Mouse (Mus musculus): Measurements from ENCODE around the gene Pfdn4.
"Not testable (repeated sequence)": the region's sequence is repeated elsewhere in the genome, so short reads cannot be mapped to it uniquely, and the experiment has no call there.

Pfdn4 gene

GRCm38 (mm10) chr2:170496154-170496930 lies at the start of gene Pfdn4:
TSS of gene Pfdn4 (plus strand) at chr2:170496428.
- no peak for DNase-seq (ENCODE audit: low read depth)

- DNase-seq (ENCODE audit: low read depth): no peak
Observed at GRCm38 (mm10) chr2:170446843-170447383, 49.3 kb upstream of the Pfdn4 start.

- DNase-seq (ENCODE audit: low read depth): no peak
Observed at GRCm38 (mm10) chr2:170447651-170448050, 48.6 kb upstream of the Pfdn4 start.

GRCm38 (mm10) chr2:170450933-170451332 lies 45.3 kb upstream of the Pfdn4 start:
- DNase-seq (ENCODE audit: low read depth): peak; percentile 45

- DNase-seq (ENCODE audit: low read depth): not testable (repeated sequence)
Observed at GRCm38 (mm10) chr2:170453809-170454208, 42.4 kb upstream of the Pfdn4 start.

GRCm38 (mm10) chr2:170459183-170459582 lies 37.0 kb upstream of the Pfdn4 start:
- no peak for DNase-seq (ENCODE audit: low read depth)

GRCm38 (mm10) chr2:170459805-170460204 lies 36.4 kb upstream of the Pfdn4 start:
- DNase-seq (ENCODE audit: low read depth): no peak

GRCm38 (mm10) chr2:170461652-170462051 lies 34.6 kb upstream of the Pfdn4 start:
- DNase-seq (ENCODE audit: low read depth): no peak

- DNase-seq (ENCODE audit: low read depth): no peak
Observed at GRCm38 (mm10) chr2:170464817-170465216, 31.4 kb upstream of the Pfdn4 start.

GRCm38 (mm10) chr2:170468009-170468408 lies 28.2 kb upstream of the Pfdn4 start:
- no peak for DNase-seq (ENCODE audit: low read depth)

- DNase-seq (ENCODE audit: low read depth): peak; percentile 83
Observed at GRCm38 (mm10) chr2:170469616-170470308, 26.5 kb upstream of the Pfdn4 start.

- no peak for DNase-seq (ENCODE audit: low read depth)
Observed at GRCm38 (mm10) chr2:170470591-170470990, 25.6 kb upstream of the Pfdn4 start.

GRCm38 (mm10) chr2:170474125-170474524 lies 22.1 kb upstream of the Pfdn4 start:
- no peak for DNase-seq (ENCODE audit: low read depth)

GRCm38 (mm10) chr2:170475164-170475563 lies 21.1 kb upstream of the Pfdn4 start:
- DNase-seq (ENCODE audit: low read depth): no peak

- DNase-seq (ENCODE audit: low read depth): no peak
Observed at GRCm38 (mm10) chr2:170476215-170476614, 20.0 kb upstream of the Pfdn4 start.

- no peak for DNase-seq (ENCODE audit: low read depth)
Observed at GRCm38 (mm10) chr2:170476643-170477042, 19.6 kb upstream of the Pfdn4 start.

GRCm38 (mm10) chr2:170482019-170482540 lies 14.1 kb upstream of the Pfdn4 start:
- no peak for DNase-seq (ENCODE audit: low read depth)

- DNase-seq (ENCODE audit: low read depth): no peak
Observed at GRCm38 (mm10) chr2:170483914-170484313, 12.3 kb upstream of the Pfdn4 start.

GRCm38 (mm10) chr2:170487202-170487601 lies 9.0 kb upstream of the Pfdn4 start:
- DNase-seq (ENCODE audit: low read depth): no peak

GRCm38 (mm10) chr2:170487890-170488502 lies 8.2 kb upstream of the Pfdn4 start:
- no peak for DNase-seq (ENCODE audit: low read depth)

- no peak for DNase-seq (ENCODE audit: low read depth)
Observed at GRCm38 (mm10) chr2:170494784-170495710, 1.2 kb upstream of the Pfdn4 start.

Data from fibroblast of lung, adult 2 months (primary cell).